Mouse (Mus musculus): ENCODE measurements around the gene Psmb7.

The Psmb7 gene

GRCm38 (mm10) chr2:38545706-38546105 is 98.2 kb downstream of the Psmb7 start:
- DNase-seq (ENCODE audit: low read depth in 2 of 2, low spot score in 2 of 2): no peak

GRCm38 (mm10) chr2:38544982-38545381 is 98.9 kb downstream of the Psmb7 start:
- DNase-seq (ENCODE audit: low read depth in 2 of 2, low spot score in 2 of 2): no peak

- no peak for DNase-seq (ENCODE audit: low read depth in 2 of 2, low spot score in 2 of 2)
Measured at GRCm38 (mm10) chr2:38544341-38544740, 99.5 kb downstream of the Psmb7 start.

GRCm38 (mm10) chr2:38543158-38543557 is 100.7 kb downstream of the Psmb7 start:
- DNase-seq (ENCODE audit: low read depth in 2 of 2, low spot score in 2 of 2): no peak

GRCm38 (mm10) chr2:38542366-38542765 is 101.5 kb downstream of the Psmb7 start:
- no peak for DNase-seq (ENCODE audit: low read depth in 2 of 2, low spot score in 2 of 2)

GRCm38 (mm10) chr2:38541570-38541969 is 102.3 kb downstream of the Psmb7 start:
- no peak for DNase-seq (ENCODE audit: low read depth in 2 of 2, low spot score in 2 of 2)

- no peak for DNase-seq (ENCODE audit: low read depth in 2 of 2, low spot score in 2 of 2)
Measured at GRCm38 (mm10) chr2:38541101-38541500, 102.8 kb downstream of the Psmb7 start.

GRCm38 (mm10) chr2:38540666-38541065 is 103.2 kb downstream of the Psmb7 start:
- DNase-seq (ENCODE audit: low read depth in 2 of 2, low spot score in 2 of 2): no peak

- DNase-seq (ENCODE audit: low read depth in 2 of 2, low spot score in 2 of 2): no peak
Measured at GRCm38 (mm10) chr2:38539677-38540076, 104.2 kb downstream of the Psmb7 start.

Measured in CD8-positive naive resting alpha-beta T cell, adult 2 months (primary cell).